Mouse (Mus musculus) testis, adult 2 months (tissue): ENCODE measurements around the gene Pax5.

Source experiments
- CTCF ChIP-seq: fragments of 200-500 bp; IDR thresholded peaks from 2 replicates; pipeline ENCODE4 v1.5.1; 2012; ENCODE audit warnings: low read depth, mild to moderate bottlenecking, inconsistent platforms, low read length, moderate library complexity; ENCODE audit not compliant: control insufficient read depth, insufficient read depth, insufficient replicate concordance
- POLR2A ChIP-seq: fragments of 200-500 bp; IDR thresholded peaks from 2 replicates; pipeline ENCODE4 v1.6.1; 2012; ENCODE audit warnings: low read depth, mild to moderate bottlenecking, inconsistent platforms, low read length, moderate library complexity; ENCODE audit not compliant: control insufficient read depth

DNA sequence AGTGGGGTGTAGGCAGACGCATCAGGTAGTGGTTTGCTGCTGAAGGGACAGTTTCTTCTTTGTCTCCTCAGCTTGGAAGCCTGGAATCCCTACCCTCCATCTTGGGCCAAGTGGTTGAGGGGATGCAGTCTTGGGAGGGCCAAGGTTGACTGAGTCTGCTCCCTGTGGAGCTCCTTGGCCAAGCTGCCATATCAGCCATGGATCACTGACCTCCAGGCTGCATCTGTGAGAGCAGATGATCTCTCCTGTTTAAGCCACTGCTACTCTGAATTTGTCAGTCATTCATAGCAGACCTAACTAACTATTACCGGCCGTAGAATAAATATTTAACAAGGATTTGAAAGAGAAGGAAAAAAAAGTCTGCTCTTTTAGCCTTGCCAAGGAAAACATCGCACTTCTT, 196.3 kb downstream of the Pax5 start:
- TF ChIP-seq CTCF (no peak), POLR2A (no peak)
